Mouse (Mus musculus) liver, embryonic 11.5 days (tissue): ENCODE results near the gene Duoxa2. TPM values are rescaled to one million over a fixed set of nuclear protein-coding genes. Genes with fewer than 3 reads are reported as not detected.
A peak's percentile ranks its signal among the peaks of the same experiment; 100 is the strongest.

Source experiments
- ATAC-seq: fragments of 200-750 bp; cut with Nextera tagmentation; replicated peaks from 2 replicates; pipeline ENCODE4 v1.8.0; 2017; ENCODE audit warnings: moderate number of reproducible peaks, mild to moderate bottlenecking, moderate TSS enrichment, moderate library complexity; ENCODE audit not compliant: low FRiP score
- DNase-seq: peaks from one replicate; pipeline ENCODE4 v3.0.0-alpha.2; 2017; ENCODE audit warnings: low spot score
- H3K27ac ChIP-seq: fragments of 300-500 bp; sonication (generic); 2 replicates; pipeline ENCODE4 v1.5.1; 2014; ENCODE audit warnings: mild to moderate bottlenecking, low read depth, low read length, control low read depth
- H3K27me3 ChIP-seq: fragments of 300-500 bp; sonication (generic); replicated peaks from 2 replicates; pipeline ENCODE4 v1.6.1; 2014; ENCODE audit warnings: low read length, mixed read lengths; ENCODE audit not compliant: control insufficient read depth, insufficient read depth
- H3K36me3 ChIP-seq: fragments of 300-500 bp; sonication (generic); 2 replicates; pipeline ENCODE4 v1.6.1; 2014; ENCODE audit warnings: mild to moderate bottlenecking, low read length, moderate library complexity, mixed read lengths; ENCODE audit not compliant: control insufficient read depth, insufficient read depth
- H3K4me1 ChIP-seq: fragments of 300-500 bp; sonication (generic); replicated peaks from 2 replicates; pipeline ENCODE4 v1.6.1; 2014; ENCODE audit warnings: low read length, mixed read lengths; ENCODE audit not compliant: control insufficient read depth, insufficient read depth
- H3K4me2 ChIP-seq: fragments of 300-500 bp; sonication (generic); 2 replicates; pipeline ENCODE4 v1.6.1; 2014; ENCODE audit warnings: mild to moderate bottlenecking, control low read depth, moderate library complexity
- H3K4me3 ChIP-seq: fragments of 300-500 bp; sonication (generic); 2 replicates; pipeline ENCODE4 v1.5.1; 2014; ENCODE audit warnings: low read depth, low read length, control low read depth
- H3K9ac ChIP-seq: fragments of 300-500 bp; sonication (generic); 2 replicates; pipeline ENCODE4 v1.6.1; 2014; ENCODE audit warnings: low read depth, low read length, control low read depth
- H3K9me3 ChIP-seq: fragments of 300-500 bp; sonication (generic); 2 replicates; pipeline ENCODE4 v1.6.1; 2016; ENCODE audit warnings: low read length, inconsistent platforms, mixed read lengths; ENCODE audit not compliant: control insufficient read depth
- WGBS: fragments of 180-500 bp; shearing (Covaris S2); extraction: QIAGEN DNeasy Blood & Tissue Kit; methylation state at CpG from one replicate; pipeline ENCODE4 v1.1.7; 2014; 5-methylcytosine and 5-hydroxymethylcytosine counted together
- polyA plus RNA-seq: library from polyadenylated mRNA; unstranded; fragments of >200 nt; fragmentation: Nextera tagmentation; extraction: Ambion mirVana; gene quantifications from 2 replicates; pipeline ENCODE4 v1.2.1, GENCODE M21; 2014

Duoxa2 gene
- polyA plus RNA-seq, 1 experiment from 2014 or later: not detected

- Histone ChIP-seq H3K9ac (no peak overlapping the region), H3K4me3 (no peak overlapping the region), H3K27me3 (peaks cover 77% of the 10 kb centered on the region), H3K27ac (no peak overlapping the region), H3K9me3 (no peaks in the 10 kb centered on the region), H3K4me1 (no peaks in the 10 kb centered on the region), H3K36me3 (no peaks in the 10 kb centered on the region), H3K4me2 (no peak overlapping the region)
- 8% methylated on average over 7 of the region's 7 CpGs for WGBS
- no peak for ATAC-seq
- no peak for DNase-seq
These were observed 3.8 kb upstream of the Duoxa2 start for GRCm38 (mm10) chr2:122294916-122295315.

GRCm38 (mm10) chr2:122297271-122298095 lies 1.2 kb upstream of the Duoxa2 start:
- H3K4me1 ChIP-seq: peaks cover 2% of the 10 kb centered on the region; the same call in 1 of the 2 replicates
- no peak for DNase-seq

GRCm38 (mm10) chr2:122298096-122298499 lies 602 bp upstream of the Duoxa2 start, which contains the start of gene Duox2:
Gene Duox2, minus strand, starts transcription at chr2:122298449.
- no peak for DNase-seq
- peak within 1 kb of the TSS; percentile 46 for H3K4me2 ChIP-seq
- 4% methylated on average over 13 of the region's 13 CpGs for whole genome bisulfite sequencing
- no peaks in the 10 kb centered on the region for H3K36me3 ChIP-seq
- H3K9me3 ChIP-seq: no peaks in the 10 kb centered on the region
- H3K9ac ChIP-seq: no peak within 1 kb of the TSS
- H3K27me3 ChIP-seq: peaks cover 95% of the 10 kb centered on the region
- H3K27ac ChIP-seq: no peak within 1 kb of the TSS
- peaks cover 2% of the 10 kb centered on the region; the same call in 1 of the 2 replicates for H3K4me1 ChIP-seq
- H3K4me3 ChIP-seq: peak within 1 kb of the TSS; percentile 8
- ATAC-seq: no peak

More at GRCm38 (mm10) chr2:122297271-122298095, 1.2 kb upstream of the Duoxa2 start:
- H3K36me3 ChIP-seq: no peaks in the 10 kb centered on the region
- no peak overlapping the region for H3K27ac ChIP-seq
- no peak for ATAC-seq
- H3K27me3 ChIP-seq: peaks cover 94% of the 10 kb centered on the region
- no peak overlapping the region for H3K9ac ChIP-seq
- 2% methylated on average over 35 of the region's 35 CpGs for WGBS
- H3K4me2 ChIP-seq: no peak overlapping the region
- H3K4me3 ChIP-seq: no peak overlapping the region
- no peaks in the 10 kb centered on the region for H3K9me3 ChIP-seq

GRCm38 (mm10) chr2:122299911-122300655 lies 1.4 kb downstream of the Duoxa2 start:
- H3K4me3 ChIP-seq: no peak overlapping the region
- no peaks in the 10 kb centered on the region for H3K36me3 ChIP-seq
- no peak for DNase-seq
- H3K9ac ChIP-seq: no peak overlapping the region
- no peaks in the 10 kb centered on the region for H3K9me3 ChIP-seq
- WGBS: 11% methylated on average over 14 of the region's 14 CpGs
- H3K27ac ChIP-seq: no peak overlapping the region
- peaks cover 89% of the 10 kb centered on the region for H3K27me3 ChIP-seq
- H3K4me1 ChIP-seq: peaks cover 2% of the 10 kb centered on the region; the same call in 1 of the 2 replicates
- no peak for ATAC-seq
- no peak overlapping the region for H3K4me2 ChIP-seq

GRCm38 (mm10) chr2:122300656-122301020 lies 1.9 kb downstream of the Duoxa2 start:
- Histone ChIP-seq H3K4me2 (no peak overlapping the region), H3K27ac (no peak overlapping the region), H3K36me3 (no peaks in the 10 kb centered on the region), H3K27me3 (peaks cover 88% of the 10 kb centered on the region), H3K4me3 (no peak overlapping the region), H3K9ac (no peak overlapping the region), H3K4me1 (peaks cover 2% of the 10 kb centered on the region; the same call in 1 of the 2 replicates), H3K9me3 (no peaks in the 10 kb centered on the region)
- ATAC-seq: no peak
- DNase-seq: no peak
- WGBS: 5% methylated on average over 14 of the region's 14 CpGs

GRCm38 (mm10) chr2:122301081-122301920 lies 2.6 kb downstream of the Duoxa2 start:
- H3K4me3 ChIP-seq: peak overlapping the region; percentile 40
- H3K36me3 ChIP-seq: no peaks in the 10 kb centered on the region
- no peak overlapping the region for H3K9ac ChIP-seq
- ATAC-seq: no peak; the same call in 1 of the 2 replicates
- DNase-seq: peak; percentile 55
- H3K27ac ChIP-seq: no peak overlapping the region
- peaks cover 88% of the 10 kb centered on the region for H3K27me3 ChIP-seq
- H3K4me1 ChIP-seq: peaks cover 2% of the 10 kb centered on the region; the same call in 1 of the 2 replicates
- H3K4me2 ChIP-seq: peak overlapping the region; percentile 63
- 2% methylated on average over 48 of the region's 48 CpGs for WGBS
- no peaks in the 10 kb centered on the region for H3K9me3 ChIP-seq

GRCm38 (mm10) chr2:122301921-122302573 lies 3.3 kb downstream of the Duoxa2 start:
- Histone ChIP-seq H3K27me3 (peaks cover 88% of the 10 kb centered on the region), H3K9ac (no peak overlapping the region), H3K27ac (no peak overlapping the region), H3K9me3 (no peaks in the 10 kb centered on the region), H3K36me3 (no peaks in the 10 kb centered on the region), H3K4me2 (peak overlapping the region; percentile 63), H3K4me1 (peaks cover 2% of the 10 kb centered on the region; the same call in 1 of the 2 replicates), H3K4me3 (peak overlapping the region; percentile 40; the same call in 1 of the 2 replicates)
- DNase-seq: no peak
- WGBS: 15% methylated on average over 23 of the region's 23 CpGs
- ATAC-seq: no peak; the same call in 1 of the 2 replicates
